Mouse (Mus musculus): Measurements from ENCODE around the gene Arntl. TPM values are rescaled to one million over a fixed set of nuclear protein-coding genes. Genes with fewer than 3 reads are reported as not detected.

The Arntl gene
- 10 to 100 TPM; 22.6 to 25.0 TPM for polyA plus RNA-seq (2017; shearing (Covaris generic))

DNA sequence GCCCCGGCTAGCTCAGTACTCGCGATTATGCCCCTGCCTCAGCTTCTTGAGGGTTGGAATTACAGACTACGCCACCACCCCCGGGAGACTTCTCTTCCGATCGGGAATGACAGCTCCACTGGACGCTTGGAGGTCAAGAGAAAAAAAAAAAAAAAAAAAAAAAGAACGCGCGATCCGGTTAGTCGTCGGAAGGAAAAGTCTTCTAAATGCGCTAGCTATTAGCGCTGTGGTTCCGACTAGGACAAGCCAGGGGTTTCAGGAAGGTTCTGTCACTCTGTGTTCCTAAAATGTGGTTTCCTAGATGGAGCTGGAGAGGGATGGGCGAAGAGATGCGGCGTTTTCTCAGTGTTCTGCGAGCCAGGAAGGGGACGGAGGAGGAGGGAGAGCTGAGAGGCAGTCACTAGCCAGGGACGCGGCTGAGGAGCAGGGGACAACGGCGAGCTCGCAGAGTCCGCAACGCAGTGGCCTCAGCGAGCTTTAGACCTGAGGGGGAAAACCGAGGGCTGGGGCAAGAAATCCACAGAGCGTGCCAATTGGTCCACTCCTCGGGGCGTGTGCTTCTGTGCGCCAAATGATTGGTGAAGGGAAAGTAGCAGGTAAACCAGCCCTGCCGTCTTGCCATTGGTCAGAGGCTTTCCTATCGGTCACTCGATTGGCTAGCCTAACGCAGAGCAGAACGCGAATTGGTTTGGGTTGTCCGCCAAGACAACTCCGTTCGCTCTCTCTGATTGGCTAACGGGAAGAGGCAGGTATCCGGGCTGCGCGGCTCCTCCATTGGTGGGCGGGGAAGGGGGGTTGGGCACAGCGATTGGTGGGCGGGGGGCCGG is at the start of gene Arntl:
TSS of gene Arntl (plus strand) at position 822 of the 827 bp plus-strand sequence.
- ATAC-seq = peak; percentile 90

DNA sequence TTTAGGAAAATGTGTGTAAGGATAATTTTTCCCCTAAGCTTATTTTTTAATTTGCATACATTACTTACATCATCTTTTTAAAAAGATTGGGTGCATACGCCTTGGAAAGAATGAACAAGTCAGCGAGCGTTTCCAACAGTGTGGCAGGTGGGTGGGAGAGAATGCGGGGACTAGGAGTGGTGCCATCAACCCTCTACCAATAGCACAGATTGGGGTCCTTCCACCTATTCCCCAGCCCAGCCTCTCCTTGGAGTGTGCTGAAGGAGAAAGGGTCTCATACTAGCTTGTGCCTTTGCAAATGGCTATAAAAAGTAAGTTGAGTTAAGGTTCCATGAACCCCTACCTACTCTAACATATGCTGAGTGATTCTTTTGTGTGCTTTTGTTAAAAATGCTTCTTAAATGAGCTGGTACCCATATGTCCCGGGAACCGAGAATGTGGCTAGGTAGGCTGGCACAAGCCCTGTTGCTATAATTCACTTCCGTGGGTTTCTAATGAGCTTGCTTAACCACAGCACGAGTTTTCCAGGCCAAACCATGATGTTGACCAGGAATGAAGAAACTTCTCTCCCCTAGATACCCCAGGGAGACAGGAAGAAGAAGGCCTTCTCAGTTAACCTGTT is 46.1 kb upstream of the Arntl start:
- ATAC-seq = no peak

DNA sequence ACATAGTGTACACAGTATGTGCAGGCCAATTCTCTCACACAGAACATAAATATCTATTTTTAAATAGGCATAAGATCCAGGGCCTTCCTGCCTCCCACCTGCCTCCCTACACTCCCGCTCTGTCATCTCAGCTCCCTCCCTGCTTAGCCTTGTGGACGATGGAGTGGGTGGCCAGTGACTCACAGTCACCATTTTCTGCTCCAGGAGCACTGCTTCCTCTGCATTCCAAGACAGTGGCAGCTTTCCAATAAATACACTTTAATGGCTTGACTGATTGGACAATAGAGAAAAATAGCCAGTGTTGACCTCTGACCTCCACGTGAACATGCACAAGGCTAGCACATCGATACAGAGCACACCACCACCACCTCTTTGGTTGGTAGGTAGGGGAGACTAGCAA is 42.5 kb upstream of the Arntl start:
- ATAC-seq = no peak

DNA sequence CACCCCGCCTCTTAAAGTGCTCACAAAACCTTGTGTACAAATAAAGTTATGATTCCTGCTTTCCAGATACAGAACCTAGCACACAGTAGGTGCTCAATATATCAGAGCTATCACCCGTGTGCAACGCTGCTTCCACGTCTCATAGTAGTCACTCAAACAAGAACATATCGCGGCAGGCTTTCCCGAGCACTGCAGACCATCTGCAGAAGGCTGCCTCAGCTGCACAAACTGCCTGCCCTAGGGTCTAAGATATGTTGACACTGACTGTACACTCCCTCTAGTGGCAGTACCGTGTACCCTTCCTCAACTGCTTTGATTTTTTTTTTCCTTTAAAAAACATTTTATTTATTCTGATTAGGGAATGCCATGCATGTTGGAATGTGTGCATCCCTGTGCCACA is 40.2 kb upstream of the Arntl start:
- ATAC-seq = peak; percentile 45

DNA sequence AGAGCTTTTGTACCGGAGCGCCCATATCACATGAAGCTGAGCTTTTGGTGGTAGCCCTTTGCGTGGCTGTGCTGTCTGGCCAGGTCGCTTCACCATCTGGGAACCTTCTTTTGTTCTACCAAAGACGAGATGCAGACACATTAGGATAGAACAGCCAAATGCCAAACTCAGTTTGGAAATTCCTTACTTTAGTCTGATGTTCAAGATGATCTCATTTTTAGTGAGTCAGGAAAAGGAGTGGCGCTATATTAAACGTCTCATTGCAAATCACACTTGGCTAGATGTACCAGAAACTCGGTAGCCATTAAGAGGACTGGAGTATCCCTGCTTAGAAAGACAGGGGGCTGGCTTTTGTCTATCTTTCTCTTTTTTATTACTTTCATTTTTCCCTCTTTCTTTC is 38.7 kb upstream of the Arntl start:
- no peak for ATAC-seq

DNA sequence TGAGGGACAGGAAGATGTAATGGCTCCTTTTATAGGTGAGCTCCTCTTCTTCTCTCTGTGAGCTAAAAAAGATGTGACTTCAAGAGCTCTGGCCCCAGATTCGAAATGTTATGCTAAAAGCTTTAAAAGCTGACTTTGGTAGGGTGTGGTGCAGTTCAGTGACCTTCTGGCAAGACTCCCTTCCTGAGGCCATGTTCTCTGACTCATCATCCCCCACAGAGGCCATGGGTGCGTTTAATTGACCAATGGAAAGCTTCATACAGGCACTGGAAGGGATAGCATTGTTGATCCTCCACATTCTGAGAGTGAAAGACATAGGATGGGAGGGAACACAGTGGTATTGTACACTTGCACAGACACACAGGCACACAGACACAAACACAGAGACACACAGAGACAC is 34.8 kb upstream of the Arntl start:
- ATAC-seq = no peak

DNA sequence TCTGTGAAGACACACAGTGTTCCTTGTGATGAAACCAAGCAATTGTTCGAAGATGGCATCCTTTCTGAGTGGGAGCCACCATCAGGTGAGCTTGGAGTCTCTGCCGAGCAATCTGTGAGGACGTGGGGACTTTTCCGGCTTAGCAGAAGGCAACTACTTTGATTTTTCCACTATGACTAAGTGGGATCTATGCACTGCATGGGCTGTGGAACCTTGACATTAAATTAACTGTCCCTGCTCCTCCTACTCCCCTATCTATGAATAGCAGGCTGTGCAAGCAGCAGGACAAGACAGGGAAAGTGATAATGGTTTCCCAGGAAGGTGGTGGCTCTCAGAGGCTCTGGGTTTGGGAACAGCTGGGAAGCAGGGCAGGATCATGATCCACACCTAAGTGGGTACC is 31.8 kb upstream of the Arntl start:
- ATAC-seq = no peak

DNA sequence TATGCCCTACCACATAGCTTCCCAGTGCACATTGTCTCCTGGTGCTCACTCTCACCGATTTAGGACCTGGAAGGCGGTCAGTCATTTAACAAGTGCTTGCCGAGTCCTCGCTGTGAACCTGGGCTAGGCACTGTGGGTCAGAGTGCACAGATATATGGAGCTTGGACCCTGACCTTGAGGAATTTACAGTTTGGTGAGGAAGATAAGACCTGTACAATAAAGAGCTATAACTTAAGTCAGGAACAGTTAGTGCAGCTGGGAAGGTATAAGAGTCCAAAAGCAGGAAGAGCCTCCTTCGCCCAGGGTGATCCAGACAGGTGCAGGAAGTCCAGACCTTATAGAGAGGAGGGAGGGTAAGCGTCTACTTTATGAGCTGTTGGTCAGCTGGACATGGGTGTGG is 29.2 kb upstream of the Arntl start:
- no peak for ATAC-seq

DNA sequence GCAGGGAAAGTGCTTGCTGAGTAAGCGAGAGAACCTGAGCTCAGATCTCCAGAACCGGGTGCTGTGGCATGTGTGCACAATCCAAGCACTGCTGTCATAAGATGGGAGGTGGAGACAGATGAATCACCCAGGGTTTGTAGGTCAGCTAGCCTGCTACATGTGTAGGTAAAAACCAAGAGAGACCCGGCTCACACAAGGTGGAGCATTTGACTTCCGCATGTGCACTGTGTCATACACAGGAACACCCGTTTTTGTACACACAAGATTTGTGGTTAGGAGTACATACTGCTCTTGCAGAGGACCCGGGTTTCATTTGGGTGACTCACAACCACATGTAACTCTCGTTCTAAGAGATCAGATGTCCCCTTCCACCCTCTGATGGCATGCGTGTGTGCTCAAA is 23.5 kb upstream of the Arntl start:
- peak; percentile 69 for ATAC-seq

DNA sequence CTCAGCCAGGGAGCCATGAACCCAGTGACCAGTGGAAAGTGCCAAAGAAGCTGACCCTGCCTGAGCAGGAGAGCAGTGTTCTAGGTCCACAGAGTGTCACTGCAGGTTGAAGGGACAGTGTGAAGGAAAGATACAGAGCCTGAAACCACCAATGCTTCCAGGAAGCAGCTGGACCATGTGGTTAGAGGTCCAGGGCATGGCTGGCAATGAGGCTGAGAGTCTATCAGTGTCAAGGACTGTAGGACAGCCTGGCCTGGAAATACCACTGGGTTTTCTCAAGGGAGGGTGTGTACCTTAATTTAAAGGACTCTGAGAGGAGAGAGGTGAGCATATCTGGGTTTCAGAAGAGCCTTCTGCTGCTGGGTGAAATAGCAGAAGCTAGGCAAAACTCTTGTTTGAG is 22.2 kb upstream of the Arntl start:
- no peak for ATAC-seq

DNA sequence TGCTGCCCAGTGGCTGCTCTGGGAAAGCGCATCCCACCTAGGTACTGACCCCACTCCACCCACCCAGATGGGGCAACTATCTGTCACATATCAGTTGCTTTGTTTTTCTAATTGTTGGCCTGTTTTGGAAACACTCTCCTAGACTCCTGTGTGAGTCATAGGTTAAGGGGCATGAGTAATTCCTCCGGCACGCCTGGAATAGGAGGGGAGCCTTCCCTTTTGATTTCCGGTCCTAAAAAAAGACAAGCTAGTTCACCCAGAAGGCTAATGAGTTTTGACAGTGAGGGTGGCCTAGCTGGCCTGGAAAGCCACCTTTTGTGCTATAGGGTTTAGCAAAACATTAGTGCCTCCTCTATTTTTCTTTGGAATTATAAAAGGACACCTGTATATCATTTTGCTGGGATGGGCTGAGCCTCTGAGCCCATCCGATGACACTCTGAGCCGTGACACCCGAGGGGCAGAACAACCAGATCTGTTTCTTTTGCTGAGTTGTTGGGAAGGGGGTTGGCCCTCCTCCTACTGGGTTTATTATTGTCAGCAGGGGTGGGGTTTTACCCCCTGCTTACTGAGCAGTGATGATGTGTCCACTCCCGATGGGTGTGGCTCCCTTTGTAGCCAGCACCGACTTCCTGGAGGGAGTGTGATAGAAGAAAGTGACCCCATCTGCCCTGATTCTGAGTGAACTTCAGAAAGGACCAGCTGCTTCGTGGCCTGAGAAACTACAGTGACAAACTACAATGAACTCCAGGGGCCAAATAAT is 21.0 kb upstream of the Arntl start:
- ATAC-seq = no peak

DNA sequence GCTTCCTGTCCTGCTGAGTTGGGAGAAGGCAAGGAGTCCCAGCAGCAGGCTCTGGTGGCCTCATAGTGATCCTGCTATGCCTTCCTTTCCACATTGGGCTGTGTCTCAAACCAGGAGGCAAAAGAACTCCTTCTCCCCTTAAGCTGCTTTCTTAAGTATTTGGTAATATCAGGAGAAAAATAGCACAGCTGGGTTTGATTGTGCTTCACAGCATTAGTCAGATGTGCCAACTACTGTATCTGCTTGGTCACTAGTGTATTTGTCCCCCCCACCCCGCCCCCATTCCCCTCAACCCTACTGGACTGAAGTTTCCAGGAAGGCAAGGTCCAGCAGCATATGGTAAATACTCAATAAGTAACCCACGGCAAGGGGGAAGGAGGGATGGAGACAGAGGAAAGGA is 19.2 kb upstream of the Arntl start:
- ATAC-seq = no peak

DNA sequence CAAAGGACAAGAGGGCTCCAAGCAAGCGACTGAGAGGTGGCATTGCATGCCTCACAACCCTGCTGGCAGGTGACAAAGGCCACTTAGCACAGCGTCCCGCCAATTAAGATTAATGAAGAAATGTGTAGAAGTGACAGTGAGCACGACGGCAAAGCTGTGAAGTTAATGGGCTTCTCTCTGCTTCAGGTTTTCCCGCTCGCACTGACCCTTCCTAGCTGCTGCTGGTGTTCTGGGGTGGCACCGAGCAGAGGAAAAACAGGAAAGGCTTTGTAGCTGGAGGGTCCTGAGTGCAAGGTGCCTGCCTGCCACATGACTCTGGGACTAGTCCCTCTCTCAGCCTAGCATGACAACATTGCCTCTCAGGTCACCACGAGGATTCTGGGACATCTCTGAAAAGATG is 18.7 kb upstream of the Arntl start:
- no peak for ATAC-seq

DNA sequence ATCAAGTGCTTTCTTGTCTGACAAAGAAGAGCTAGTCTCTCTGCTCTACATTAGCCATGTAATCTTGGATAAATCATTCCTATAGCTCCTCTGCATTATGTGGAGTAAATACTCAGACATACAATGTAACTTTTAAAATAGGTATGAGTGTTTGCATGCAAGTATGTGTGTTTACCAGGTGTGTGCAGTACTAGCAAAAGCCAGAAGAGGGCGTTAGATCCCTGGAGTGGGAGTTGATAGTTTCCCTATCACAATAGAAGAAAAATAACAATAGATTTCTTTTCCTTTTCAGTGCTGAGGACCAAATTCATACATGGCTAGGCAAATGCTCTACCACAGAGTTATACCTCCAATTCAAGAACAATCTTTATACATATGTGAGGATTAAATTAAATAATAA is 15.5 kb upstream of the Arntl start:
- ATAC-seq = no peak

DNA sequence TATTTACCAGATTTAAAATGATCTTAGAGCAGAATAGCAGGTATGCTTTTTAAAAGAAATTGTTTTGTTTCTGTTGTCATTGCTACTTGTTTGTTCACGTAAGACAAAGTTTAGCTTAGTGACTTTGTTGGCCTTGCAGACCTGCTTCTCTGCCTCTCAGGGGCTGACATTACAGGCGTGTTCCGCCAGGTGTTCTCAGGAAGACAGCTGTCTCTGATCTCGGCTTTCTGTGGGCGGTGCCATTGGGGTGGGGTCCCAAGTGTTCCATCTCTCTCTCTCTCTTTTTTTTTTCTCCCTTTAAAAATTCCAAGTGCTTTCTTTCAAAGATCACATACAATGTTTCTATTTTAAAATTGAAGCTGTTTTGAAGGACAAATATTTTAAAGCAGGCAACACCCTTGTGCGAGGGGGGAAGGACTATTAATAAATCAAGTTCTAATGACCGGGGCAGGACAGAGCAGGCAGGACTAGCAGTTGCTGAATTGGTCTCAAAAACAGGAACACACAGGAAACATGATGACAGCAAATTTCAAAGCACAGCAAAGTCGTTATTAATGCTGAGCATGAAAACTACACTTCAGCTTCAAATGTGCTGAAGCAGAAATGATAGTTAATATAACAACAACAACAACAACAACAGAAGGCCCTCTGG is 14.4 kb upstream of the Arntl start:
- ATAC-seq = no peak

DNA sequence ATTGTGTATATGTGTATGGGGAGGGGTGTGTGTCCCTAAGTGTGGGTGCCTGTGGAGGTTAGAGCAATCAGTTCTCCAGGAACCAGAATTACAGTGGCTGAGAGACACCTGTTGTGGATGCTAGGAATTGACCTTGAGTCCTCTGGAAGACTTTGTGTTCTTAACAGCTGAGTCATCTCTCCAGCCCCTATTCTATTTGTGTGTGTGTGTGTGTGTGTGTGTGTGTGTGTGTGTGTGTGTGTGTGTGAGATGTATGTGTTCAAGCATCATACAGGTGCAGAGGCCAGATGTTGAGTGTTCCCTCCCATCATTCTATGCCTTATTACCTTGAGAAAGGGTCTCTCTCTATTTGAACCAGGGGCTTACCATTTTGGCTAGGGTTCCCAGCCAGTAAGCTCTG is 13.4 kb upstream of the Arntl start:
- no peak for ATAC-seq

DNA sequence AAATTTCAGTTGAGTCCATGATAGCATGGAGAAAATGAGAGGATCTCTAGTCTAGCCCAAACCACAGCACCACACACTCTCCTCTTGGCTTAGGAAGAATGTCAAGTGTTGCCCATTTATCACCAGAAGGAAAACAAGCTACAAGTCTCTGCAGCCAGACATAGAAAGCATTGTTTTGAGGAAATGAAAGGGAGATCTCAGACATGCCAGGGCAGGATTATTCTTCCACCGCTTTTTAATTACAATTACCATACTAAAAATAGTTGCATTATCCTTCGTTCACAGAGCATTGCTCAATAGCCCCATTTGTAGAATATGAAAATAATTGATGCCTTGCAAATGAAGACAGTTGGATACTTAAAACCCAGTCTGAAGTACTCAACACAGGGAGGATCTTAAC is 12.0 kb upstream of the Arntl start:
- no peak for ATAC-seq

DNA sequence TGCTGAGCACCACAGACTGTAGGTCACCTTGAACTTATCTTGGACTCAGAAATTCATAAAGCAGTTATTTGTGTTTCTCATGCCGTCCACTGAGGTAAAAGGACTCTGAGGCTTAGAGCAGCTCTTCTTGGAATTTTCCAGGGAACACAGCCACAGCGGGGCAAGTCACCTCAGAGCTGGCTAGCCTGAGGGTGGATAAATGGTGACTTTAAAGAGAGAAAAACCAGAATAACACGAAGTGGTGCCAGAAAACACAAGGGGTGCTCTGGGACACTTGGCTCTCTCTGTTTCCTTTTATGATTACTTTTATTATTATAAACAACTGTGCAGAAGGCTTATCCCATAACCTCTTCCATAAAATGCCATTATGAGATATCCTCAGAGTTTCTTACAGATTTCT is 11.1 kb upstream of the Arntl start:
- no peak for ATAC-seq

DNA sequence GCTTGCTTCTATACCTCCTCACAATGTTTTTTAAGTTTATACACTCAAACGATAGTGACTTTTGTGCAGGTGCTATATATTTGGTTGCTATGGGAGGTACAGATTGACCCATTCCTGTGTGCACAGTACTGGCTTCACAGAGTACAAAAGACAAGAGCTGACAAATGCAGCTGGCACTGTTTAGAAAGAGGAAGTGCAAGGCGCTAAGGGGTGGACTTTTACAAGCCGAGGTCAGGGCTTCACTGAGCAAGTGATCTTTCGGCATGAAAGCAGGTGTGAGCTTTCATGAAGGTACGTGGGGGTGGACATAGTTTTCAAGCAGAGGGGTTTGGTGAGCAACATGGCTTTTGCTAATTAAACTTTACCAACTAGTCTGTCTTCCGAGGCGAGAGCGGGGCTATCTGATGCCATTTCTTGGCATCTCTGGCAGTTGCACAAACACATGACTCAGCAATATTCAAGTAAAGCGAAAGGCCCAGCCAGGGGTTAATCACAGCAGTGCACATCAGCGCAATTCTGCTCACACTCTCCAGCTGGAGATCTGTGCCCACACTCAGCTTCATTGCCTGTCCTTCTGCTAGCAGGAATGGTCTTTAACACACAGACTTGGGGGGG is 10.0 kb upstream of the Arntl start:
- ATAC-seq = no peak

DNA sequence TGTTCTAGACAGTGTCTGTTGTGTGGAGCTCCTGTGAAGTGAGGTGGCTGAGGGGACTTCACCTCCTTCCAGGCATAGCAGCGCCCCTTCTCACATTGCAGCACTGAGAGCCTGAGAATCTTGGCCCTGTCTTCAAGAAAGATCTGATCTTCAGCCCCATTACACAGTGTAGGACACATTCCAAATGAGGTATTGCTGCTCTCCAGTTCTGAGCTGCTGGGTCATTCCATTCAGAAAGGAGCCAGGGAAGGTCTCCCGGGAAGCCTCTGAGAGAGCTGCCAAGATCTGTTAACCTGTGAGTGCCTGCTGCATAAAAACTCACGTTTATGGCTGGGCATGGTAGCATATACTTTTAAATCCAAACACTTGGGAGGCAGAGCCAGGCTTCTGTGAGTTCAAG is 5.7 kb upstream of the Arntl start:
- ATAC-seq = no peak

DNA sequence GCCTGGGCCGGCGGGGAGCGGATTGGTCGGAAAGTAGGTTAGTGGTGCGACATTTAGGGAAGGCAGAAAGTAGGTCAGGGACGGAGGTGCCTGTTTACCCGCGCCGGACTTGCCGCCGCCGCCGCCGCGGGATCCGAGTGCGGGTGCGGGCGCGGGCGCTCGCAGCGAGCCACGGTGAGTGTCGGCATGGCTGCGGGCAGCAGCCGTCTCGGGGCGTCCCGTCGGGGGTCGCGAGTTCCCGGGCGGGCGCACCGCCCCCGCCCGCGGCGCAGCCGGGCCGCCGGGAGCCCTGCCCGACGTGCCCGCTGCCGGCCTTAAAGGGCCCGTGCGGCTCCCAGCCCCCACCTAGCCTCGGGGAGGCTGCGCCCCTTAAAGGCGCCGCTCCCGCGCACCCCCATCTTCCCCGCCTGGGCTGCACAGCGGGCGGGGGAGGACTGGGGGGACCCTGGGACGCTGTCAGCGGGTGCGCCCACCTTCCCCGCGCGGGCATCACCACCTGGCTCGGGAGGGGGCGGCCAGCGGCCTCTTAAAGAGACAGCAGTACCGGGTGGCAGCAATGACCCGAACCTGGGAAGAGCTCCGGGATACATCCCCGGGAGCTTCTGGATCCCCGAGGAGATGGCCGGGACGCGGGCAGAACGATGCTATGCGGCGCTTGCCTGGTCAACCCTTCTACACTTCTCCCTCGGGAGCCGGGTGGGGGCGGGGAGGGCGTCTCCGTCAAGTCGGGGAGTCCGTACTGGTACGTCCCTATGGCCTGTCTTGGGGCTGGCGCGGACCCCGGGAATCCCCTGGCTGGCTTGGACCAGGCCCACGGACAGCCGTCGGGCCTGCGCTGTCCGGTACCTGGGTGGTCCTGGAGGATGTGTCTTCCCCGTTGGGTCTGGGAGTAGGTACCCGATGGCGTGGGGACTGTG is 464 bp downstream of the Arntl start:
- ATAC-seq = peak; percentile 19

DNA sequence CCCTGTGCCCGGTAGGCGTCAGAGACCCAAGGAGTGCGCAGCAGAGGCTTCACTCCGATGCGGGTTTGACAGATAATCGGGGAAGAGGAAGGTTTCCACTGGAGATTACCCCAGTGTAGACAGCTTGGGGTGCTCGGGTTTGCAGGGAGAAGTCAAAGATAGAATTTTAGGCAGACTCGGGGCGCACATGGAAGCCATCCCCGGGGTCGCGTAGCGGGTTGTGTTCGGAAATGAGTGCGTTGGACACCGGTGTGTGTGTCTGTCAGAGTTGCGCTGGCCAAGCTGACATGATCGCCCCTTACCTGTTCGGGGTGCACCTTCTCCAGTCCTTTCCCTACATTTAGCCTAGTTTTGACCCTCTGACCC is 1.1 kb downstream of the Arntl start:
- ATAC-seq = no peak
